Mouse (Mus musculus) liver, embryonic 14.5 days (tissue): ENCODE results near the gene Epb41l1.

Source experiments
- CTCF ChIP-seq: IDR thresholded peaks from 2 replicates; pipeline ENCODE4 v1.5.1; 2016; ENCODE audit warnings: antibody characterized with exemption, low read depth, control low read depth
- EP300 ChIP-seq: IDR thresholded peaks from 2 replicates; pipeline ENCODE4 v1.6.1; 2016; ENCODE audit warnings: antibody characterized with exemption, low read depth

- no peak for TF ChIP-seq CTCF
- no peak for TF ChIP-seq EP300
Observed at GRCm38 (mm10) chr2:156490176-156490575, 69.5 kb downstream of the Epb41l1 start.
